Mouse (Mus musculus) bone marrow macrophage, adult 2 months (primary cell): Measurements from ENCODE around the gene Actl6b.

Experiments used
- CTCF ChIP-seq: IDR thresholded peaks from 2 replicates; pipeline ENCODE4 v1.5.1; 2012; ENCODE audit warnings: low read depth, mild to moderate bottlenecking, low read length, moderate library complexity
- POLR2A ChIP-seq: IDR thresholded peaks from 2 replicates; pipeline ENCODE4 v1.6.1; 2012; ENCODE audit warnings: mild to moderate bottlenecking, low read depth, low read length, borderline replicate concordance

DNA sequence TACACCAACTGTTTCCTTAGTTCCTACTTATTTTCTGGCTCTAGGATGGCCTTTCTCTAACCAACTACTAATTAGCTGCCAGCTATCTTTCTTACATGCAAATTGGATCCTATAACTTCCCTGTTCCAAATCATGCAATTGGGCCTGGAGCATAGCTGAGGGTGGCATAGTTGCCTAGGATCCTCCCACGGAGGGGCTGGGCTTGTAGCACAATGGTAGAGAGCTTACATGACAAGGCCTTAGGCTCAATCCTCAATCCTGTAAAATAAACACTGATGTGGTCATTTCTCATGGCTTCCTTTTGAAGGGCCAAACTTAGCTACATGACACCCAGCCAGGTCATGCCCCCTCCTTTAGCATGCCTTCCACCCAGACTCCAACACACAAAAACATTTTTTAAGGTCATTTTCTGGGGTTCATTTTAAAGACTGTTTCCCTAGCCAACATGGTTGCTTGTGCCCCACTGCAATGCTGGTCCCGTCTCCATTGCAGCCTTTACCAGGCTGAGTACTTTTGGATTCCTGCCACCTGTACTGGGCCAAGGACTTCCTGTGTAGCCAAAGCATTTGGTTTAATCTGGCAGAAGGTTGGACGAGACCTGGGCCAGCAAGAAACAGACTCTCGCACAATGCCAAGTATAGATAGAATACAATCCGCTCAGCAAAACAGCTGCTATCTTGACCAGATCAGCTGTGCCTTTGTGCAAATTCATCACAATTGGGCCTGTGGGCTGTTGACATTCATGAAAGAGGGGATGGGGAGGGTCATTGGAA, 11.4 kb upstream of the Actl6b start:
- TF ChIP-seq CTCF (no peak), POLR2A (no peak)
